Mouse (Mus musculus) lung, embryonic 14.5 days (tissue): ENCODE results near the gene Trim66. TPM values are rescaled to one million over a fixed set of nuclear protein-coding genes. Genes with fewer than 3 reads are reported as not detected.

Source experiments
- ATAC-seq: fragments of 200-750 bp; cut with Nextera tagmentation; 2 replicates; pipeline ENCODE4 v1.8.0; 2017; ENCODE audit warnings: mild to moderate bottlenecking, moderate TSS enrichment, moderate library complexity; ENCODE audit not compliant: insufficient read depth
- DNase-seq: peaks from one replicate; pipeline ENCODE4 v3.0.0-alpha.2; 2015
- H3K27ac ChIP-seq: fragments of 300-500 bp; sonication (generic); 2 replicates; pipeline ENCODE4 v1.5.1; 2014; ENCODE audit warnings: low read depth, mild to moderate bottlenecking, moderate library complexity
- H3K27me3 ChIP-seq: fragments of 300-500 bp; sonication (generic); 2 replicates; pipeline ENCODE4 v1.6.1; 2014; ENCODE audit warnings: low read length, control low read depth; ENCODE audit not compliant: insufficient read depth
- H3K36me3 ChIP-seq: fragments of 300-500 bp; sonication (generic); 2 replicates; pipeline ENCODE4 v1.6.1; 2014; ENCODE audit warnings: control low read depth; ENCODE audit not compliant: insufficient read depth
- H3K4me1 ChIP-seq: fragments of 300-500 bp; sonication (generic); 2 replicates; pipeline ENCODE4 v1.6.1; 2014; ENCODE audit warnings: antibody characterized with exemption, control low read depth; ENCODE audit not compliant: insufficient read depth
- H3K4me2 ChIP-seq: fragments of 300-500 bp; sonication (generic); 2 replicates; pipeline ENCODE4 v1.6.1; 2014; ENCODE audit warnings: mild to moderate bottlenecking
- H3K4me3 ChIP-seq: fragments of 300-500 bp; sonication (generic); 2 replicates; pipeline ENCODE4 v1.5.1; 2014; ENCODE audit warnings: low read depth, low read length
- H3K9ac ChIP-seq: fragments of 300-500 bp; sonication (generic); 2 replicates; pipeline ENCODE4 v1.6.1; 2014
- H3K9me3 ChIP-seq: fragments of 300-500 bp; sonication (generic); 2 replicates; pipeline ENCODE4 v1.6.1; 2016; ENCODE audit warnings: low read depth, low read length, control low read depth
- CTCF ChIP-seq: IDR thresholded peaks from 2 replicates; pipeline ENCODE4 v1.5.1; 2016; ENCODE audit warnings: antibody characterized with exemption, low read depth
- WGBS: fragments of 180-500 bp; shearing (Covaris S2); extraction: QIAGEN DNeasy Blood & Tissue Kit; methylation state at CpG from one replicate; pipeline ENCODE4 v1.1.7; 2014; 5-methylcytosine and 5-hydroxymethylcytosine counted together
- polyA plus RNA-seq: library from polyadenylated mRNA; unstranded; fragments of >200 nt; fragmentation: Nextera tagmentation; extraction: Ambion mirVana; gene quantifications from 2 replicates; pipeline ENCODE4 v1.2.1, GENCODE M21; 2014

Gene Trim66
- polyA plus RNA-seq, 1 experiment from 2014 or later = 0.05 TPM

DNA sequence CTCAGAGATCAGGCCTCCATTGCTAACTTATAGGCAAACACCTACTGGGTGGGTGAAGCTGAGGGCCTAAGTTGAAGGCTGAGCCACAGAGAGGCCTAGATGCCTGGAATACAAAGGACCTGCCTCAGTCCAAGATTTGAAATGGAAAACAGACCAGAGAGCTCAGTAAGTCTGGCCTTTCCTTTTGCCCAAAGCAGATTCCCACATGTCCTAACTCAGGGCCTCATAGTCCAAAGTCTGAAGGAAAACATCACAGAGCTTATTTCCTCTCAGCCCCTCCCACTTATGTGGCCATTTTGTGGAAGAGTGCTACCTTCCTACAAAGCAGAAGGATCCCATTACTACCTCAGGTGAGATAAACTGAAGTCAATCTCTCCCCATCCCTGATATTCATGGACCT lies 33.0 kb upstream of the Trim66 start:
- Histone ChIP-seq H3K4me2 (no peak overlapping the region), H3K9ac (no peak overlapping the region), H3K9me3 (no peaks in the 10 kb centered on the region), H3K36me3 (peaks cover 66% of the 10 kb centered on the region), H3K4me1 (0 out of 2 replicates have a peak, but pooled peaks cover 5% of the 10 kb centered on the region), H3K27ac (no peak overlapping the region), H3K27me3 (no peaks in the 10 kb centered on the region), H3K4me3 (no peak overlapping the region)
- DNase-seq = no peak
- no peak for ATAC-seq
- no peak for TF ChIP-seq CTCF

DNA sequence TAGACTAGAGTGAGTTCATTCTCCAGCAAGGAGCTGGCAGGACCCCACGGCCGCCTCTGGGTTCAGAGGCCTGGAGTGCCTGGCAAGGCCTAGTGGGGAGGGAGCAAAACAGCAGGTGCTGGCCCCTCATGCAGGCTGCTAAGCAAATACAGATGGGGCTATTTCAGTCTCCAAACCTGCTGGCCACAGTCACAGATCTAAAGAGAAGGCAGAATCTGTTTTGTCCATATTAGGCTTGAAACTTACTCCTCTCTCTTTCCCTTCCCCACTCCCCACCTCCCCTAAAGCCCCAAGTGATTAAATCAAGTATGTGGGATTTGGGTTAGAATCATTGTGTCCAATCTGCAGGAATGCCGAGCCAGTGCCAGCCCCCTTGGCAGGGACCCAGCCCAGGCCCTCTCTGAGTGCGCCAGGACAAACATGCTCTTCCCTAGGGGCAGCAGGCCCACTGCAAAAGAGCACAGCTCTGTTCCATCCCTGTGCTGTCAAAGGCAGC lies 28.6 kb upstream of the Trim66 start:
- 45% methylated on average over 4 of the region's 4 CpGs for WGBS
- ATAC-seq (peak; percentile 83), DNase-seq (peak; percentile 75)
- Histone ChIP-seq H3K4me1 (no peaks in the 10 kb centered on the region), H3K9ac (no peak overlapping the region), H3K4me3 (no peak overlapping the region), H3K9me3 (no peaks in the 10 kb centered on the region), H3K27me3 (no peaks in the 10 kb centered on the region), H3K36me3 (peaks cover 70% of the 10 kb centered on the region), H3K4me2 (no peak overlapping the region), H3K27ac (peak overlapping the region; percentile 44)
- TF ChIP-seq CTCF = no peak

DNA sequence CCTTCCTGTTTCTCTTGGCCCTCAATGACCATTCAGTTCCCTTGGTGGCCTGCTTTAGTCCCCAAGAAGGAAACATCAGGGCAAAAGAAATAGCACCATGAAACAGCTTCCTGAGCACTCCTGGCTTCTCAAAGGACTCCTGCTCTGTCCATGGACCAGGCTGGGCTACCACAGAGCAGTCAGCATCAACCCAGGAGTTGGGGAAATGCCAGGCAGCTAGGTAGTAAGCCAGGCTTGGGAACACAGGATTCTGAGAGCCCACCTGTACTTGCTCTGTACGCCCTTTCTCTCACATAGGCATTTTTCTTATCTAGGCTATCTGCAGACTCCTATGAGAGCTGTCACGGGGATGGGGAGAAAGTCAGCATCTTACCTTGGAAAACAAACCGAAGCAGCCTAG lies 27.0 kb upstream of the Trim66 start:
- H3K36me3 ChIP-seq = peaks cover 70% of the 10 kb centered on the region

DNA sequence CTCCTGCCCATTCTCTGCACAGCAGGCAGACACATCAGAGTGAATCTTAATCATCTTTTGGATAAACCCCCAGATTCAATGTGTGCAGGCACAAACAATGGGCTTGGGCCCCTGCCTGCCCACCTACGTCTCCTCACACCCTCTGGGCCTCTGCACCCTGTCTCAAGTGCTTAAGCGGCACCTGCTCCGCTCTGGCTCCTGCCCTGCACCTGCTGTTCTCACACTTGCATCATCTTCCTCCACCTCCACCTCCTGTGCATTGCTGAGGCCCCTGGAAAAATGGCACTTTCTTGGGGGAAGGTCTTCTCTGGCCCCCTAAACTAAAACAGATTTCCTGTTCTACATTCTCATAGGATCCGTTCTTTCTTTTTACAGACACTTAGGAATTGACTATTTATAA lies 26.0 kb upstream of the Trim66 start:
- DNase-seq (no peak), ATAC-seq (no peak)
- no peak overlapping the region for H3K4me3 ChIP-seq
- no peak for TF ChIP-seq CTCF
- no peaks in the 10 kb centered on the region for H3K27me3 ChIP-seq
- H3K4me1 ChIP-seq = no peaks in the 10 kb centered on the region
- no peak overlapping the region for H3K9ac ChIP-seq
- no peak overlapping the region for H3K27ac ChIP-seq
- H3K36me3 ChIP-seq = peaks cover 67% of the 10 kb centered on the region
- no peaks in the 10 kb centered on the region for H3K9me3 ChIP-seq
- no peak overlapping the region for H3K4me2 ChIP-seq
- WGBS = 83% methylated on average over 4 of the region's 4 CpGs

More for the DNA sequence above, 27.0 kb upstream of the Trim66 start:
- H3K27me3 ChIP-seq = no peaks in the 10 kb centered on the region
- H3K4me3 ChIP-seq = no peak overlapping the region
- no peak overlapping the region for H3K27ac ChIP-seq
- H3K9ac ChIP-seq = no peak overlapping the region
- no peak overlapping the region for H3K4me2 ChIP-seq
- no peak for TF ChIP-seq CTCF
- no peak for ATAC-seq
- 80% methylated on average over 3 of the region's 3 CpGs for WGBS
- no peaks in the 10 kb centered on the region for H3K9me3 ChIP-seq
- no peak for DNase-seq
- no peaks in the 10 kb centered on the region for H3K4me1 ChIP-seq

GRCm38 (mm10) chr7:109533129-109533528 lies 25.2 kb upstream of the Trim66 start:
- WGBS = 74% methylated on average over 4 of the region's 4 CpGs
- Histone ChIP-seq H3K9ac (no peak overlapping the region), H3K27me3 (no peaks in the 10 kb centered on the region), H3K4me3 (no peak overlapping the region), H3K9me3 (no peaks in the 10 kb centered on the region), H3K27ac (no peak overlapping the region), H3K4me2 (no peak overlapping the region), H3K36me3 (peaks cover 67% of the 10 kb centered on the region), H3K4me1 (no peaks in the 10 kb centered on the region)
- DNase-seq = no peak
- no peak for TF ChIP-seq CTCF
- no peak for ATAC-seq

DNA sequence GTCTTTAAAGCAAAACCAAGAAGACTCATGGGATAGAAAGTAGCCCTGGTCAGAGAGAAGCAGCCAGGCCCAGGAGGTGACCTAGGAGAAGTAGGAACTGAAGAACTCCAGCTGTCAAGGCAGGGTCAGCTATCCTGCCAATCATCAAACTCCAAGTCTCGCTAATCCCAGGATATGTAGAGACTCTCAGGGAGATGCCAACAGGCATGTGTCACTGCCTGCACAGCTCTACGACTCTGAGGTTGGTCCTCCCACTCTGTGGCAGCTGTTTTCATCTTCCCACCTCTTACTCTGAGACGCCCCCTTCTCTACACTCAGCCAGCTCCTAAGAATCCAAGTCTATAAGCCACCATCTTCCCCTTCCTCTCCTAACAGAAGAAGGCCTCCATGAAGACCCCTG lies 24.8 kb upstream of the Trim66 start:
- WGBS = 47% methylated on average over 3 of the region's 3 CpGs
- H3K4me1 ChIP-seq = no peaks in the 10 kb centered on the region
- H3K9ac ChIP-seq = no peak overlapping the region
- DNase-seq (no peak), ATAC-seq (no peak)
- no peak overlapping the region for H3K4me3 ChIP-seq
- no peak overlapping the region for H3K27ac ChIP-seq
- H3K4me2 ChIP-seq = no peak overlapping the region
- no peaks in the 10 kb centered on the region for H3K27me3 ChIP-seq
- peaks cover 67% of the 10 kb centered on the region for H3K36me3 ChIP-seq
- TF ChIP-seq CTCF = no peak
- H3K9me3 ChIP-seq = no peaks in the 10 kb centered on the region

DNA sequence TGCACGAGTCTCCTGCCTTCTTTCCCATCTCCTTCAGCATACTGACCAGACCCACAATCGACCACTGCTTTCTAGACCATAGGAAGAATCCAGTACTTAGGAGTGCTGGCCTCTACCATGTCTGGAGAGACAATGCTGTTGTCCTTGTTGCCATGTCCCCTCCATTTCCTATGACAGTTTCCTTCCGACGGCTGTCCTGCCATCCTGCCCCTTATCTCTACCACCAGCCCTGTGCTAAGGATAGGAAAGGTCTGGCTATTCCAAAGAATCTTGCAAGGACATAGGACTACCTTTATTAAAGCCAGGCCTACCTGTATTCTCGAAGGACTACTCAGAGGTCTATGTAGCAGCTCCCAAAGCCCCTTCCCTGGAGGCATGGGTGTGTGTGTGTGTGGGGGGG lies 23.6 kb upstream of the Trim66 start:
- Histone ChIP-seq H3K27me3 (no peaks in the 10 kb centered on the region), H3K4me3 (no peak overlapping the region), H3K9me3 (no peaks in the 10 kb centered on the region), H3K4me1 (no peaks in the 10 kb centered on the region), H3K36me3 (peaks cover 74% of the 10 kb centered on the region), H3K4me2 (no peak overlapping the region), H3K27ac (no peak overlapping the region), H3K9ac (no peak overlapping the region)
- no peak for DNase-seq
- WGBS = 79% methylated on average over 5 of the region's 5 CpGs
- no peak for TF ChIP-seq CTCF
- ATAC-seq = no peak

- Histone ChIP-seq H3K4me3 (no peak overlapping the region), H3K4me2 (no peak overlapping the region), H3K36me3 (peaks cover 91% of the 10 kb centered on the region), H3K9ac (no peak overlapping the region), H3K27me3 (no peaks in the 10 kb centered on the region), H3K9me3 (no peaks in the 10 kb centered on the region), H3K27ac (no peak overlapping the region), H3K4me1 (no peaks in the 10 kb centered on the region)
- TF ChIP-seq CTCF = no peak
- 86% methylated on average over 2 of the region's 2 CpGs for WGBS
- no peak for DNase-seq
- ATAC-seq = no peak
Observed at GRCm38 (mm10) chr7:109529741-109530140, 21.8 kb upstream of the Trim66 start.
